Mouse (Mus musculus): Measurements from ENCODE around the gene Gm44596. TPM values are rescaled to one million over a fixed set of nuclear protein-coding genes. Genes with fewer than 3 reads are reported as not detected.
A peak's percentile ranks its signal among the peaks of the same experiment; 100 is the strongest.

Gene Gm44596
- total RNA-seq, 2 experiments from 2014 or later = not detected

GRCm38 (mm10) chr6:128436356-128437005, 61.2 kb downstream of the Gm44596 start:
- no peak overlapping the region for H3K27ac ChIP-seq
- intact Hi-C loops (cut with DNase I) = loop anchor here (5.0 to 10.0 kb wide), 2 partner anchors 41 to 1098 kb away; partner anchors contain the start of gene Gabarapl1
- TF ChIP-seq CTCF (IDR thresholded peaks at IDR 0.05) = no peak
- no peak for DNase-seq (ENCODE audit: extremely low spot score in 1 of 2, low spot score in 2 of 2)
- H3K4me3 ChIP-seq = no peak overlapping the region

- DNase-seq (ENCODE audit: extremely low spot score in 1 of 2, low spot score in 2 of 2) = no peak
- Histone ChIP-seq H3K27ac (peak overlapping the region; percentile 91), H3K4me3 (peak overlapping the region; percentile 98)
- intact Hi-C loops (cut with DNase I) = loop anchor here (5.0 to 10.0 kb wide), 2 partner anchors 40 to 1098 kb away; partner anchors contain the start of gene Gabarapl1
- no peak for TF ChIP-seq CTCF (IDR thresholded peaks at IDR 0.05)
Observed at GRCm38 (mm10) chr6:128437288-128437687, 62.0 kb downstream of the Gm44596 start.

DNA sequence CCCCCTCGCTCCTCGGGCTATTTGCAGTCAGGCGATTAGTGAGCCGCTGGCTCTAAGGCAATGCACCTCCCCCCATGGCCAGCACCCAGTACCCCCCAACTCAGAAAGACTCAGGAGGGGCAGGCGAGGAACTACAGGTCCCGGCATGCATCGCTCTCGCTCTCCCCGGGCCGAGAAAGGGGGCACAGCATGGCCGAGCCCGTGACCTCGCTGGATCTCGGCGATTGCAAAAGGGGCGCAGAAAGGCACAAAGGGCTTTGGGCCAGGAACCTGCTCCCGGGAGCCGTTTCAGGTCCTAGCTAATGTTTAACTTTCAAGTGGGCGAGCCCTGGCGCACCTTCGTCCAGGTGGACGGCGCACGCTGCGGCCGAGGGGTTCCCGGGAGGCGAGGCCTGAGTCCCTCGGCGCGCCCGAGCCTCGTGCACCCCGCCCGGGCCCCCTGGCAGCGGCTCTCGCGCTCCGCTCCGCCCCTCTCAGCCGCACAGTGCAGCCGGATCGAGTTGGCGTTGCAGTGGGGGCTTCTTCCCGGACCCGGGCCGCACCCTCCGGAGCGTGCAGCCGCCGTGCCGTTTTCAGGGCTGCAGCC, 62.5 kb downstream of the Gm44596 start:
- Histone ChIP-seq H3K4me3 (peak overlapping the region; percentile 98), H3K27ac (peak overlapping the region; percentile 91)
- intact Hi-C loops (cut with DNase I) = loop anchor here (5.0 to 10.0 kb wide), 2 partner anchors 39 to 1097 kb away; partner anchors contain the start of gene Gabarapl1
- peak; percentile 55 to 67 for DNase-seq (ENCODE audit: extremely low spot score in 1 of 2, low spot score in 2 of 2)
- TF ChIP-seq CTCF (IDR thresholded peaks at IDR 0.05) = no peak

GRCm38 (mm10) chr6:128438317-128438870, 63.1 kb downstream of the Gm44596 start, which contains the start of gene Fkbp4:
Gene Fkbp4, minus strand, starts transcription at chr6:128438677.
- Histone ChIP-seq H3K27ac (peak within 1 kb of the TSS; percentile 91), H3K4me3 (peak within 1 kb of the TSS; percentile 98)
- DNase-seq (ENCODE audit: extremely low spot score in 1 of 2, low spot score in 2 of 2) = peak; percentile 95
- intact Hi-C loops (cut with DNase I) = loop anchor here (5.0 to 10.0 kb wide), 2 partner anchors 39 to 1096 kb away; partner anchors contain the start of gene Gabarapl1
- no peak; the same call in 1 of the 2 replicates for TF ChIP-seq CTCF (IDR thresholded peaks at IDR 0.05)

DNA sequence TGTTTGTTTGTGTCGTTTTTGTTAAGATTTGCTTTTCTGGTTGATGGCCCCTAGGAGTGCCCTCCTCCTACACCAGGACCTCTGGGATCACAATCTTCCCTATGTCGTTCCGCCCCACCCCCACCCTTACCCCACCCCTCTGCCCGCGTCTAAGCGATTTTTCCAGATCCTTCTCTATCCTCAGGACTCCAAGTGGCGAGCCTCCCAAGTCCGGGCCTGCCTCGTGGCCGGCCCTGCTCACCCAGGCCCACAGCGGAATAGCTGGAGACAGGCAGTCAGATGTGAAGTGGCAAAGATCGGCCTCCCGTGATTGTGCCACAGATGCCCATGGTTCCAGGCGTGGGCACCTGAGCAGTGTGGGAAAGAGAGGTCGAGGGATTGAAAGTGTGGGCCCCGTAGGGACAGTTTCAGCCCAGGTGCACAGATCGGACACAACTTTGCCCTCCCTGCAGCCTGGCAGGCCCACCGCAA, 63.6 kb downstream of the Gm44596 start:
- intact Hi-C loops (cut with DNase I) = loop anchor here (5.0 to 10.0 kb wide), 2 partner anchors 38 to 1096 kb away; partner anchors contain the start of gene Gabarapl1
- TF ChIP-seq CTCF (IDR thresholded peaks at IDR 0.05) = no peak
- DNase-seq (ENCODE audit: extremely low spot score in 1 of 2, low spot score in 2 of 2) = no peak
- Histone ChIP-seq H3K4me3 (peak overlapping the region; percentile 98), H3K27ac (peak overlapping the region; percentile 71)

GRCm38 (mm10) chr6:128440238-128440637, 64.9 kb downstream of the Gm44596 start:
- DNase-seq (ENCODE audit: extremely low spot score in 1 of 2, low spot score in 2 of 2) = no peak
- no peak overlapping the region for H3K27ac ChIP-seq
- peak; percentile 3; the same call in 1 of the 2 replicates for TF ChIP-seq CTCF (IDR thresholded peaks at IDR 0.05)
- H3K4me3 ChIP-seq = no peak overlapping the region
- intact Hi-C loops (cut with DNase I) = loop anchor here (10.0 kb wide), 1 partner anchor 185 kb away; the partner anchor contains the start of gene Klrb1a

DNA sequence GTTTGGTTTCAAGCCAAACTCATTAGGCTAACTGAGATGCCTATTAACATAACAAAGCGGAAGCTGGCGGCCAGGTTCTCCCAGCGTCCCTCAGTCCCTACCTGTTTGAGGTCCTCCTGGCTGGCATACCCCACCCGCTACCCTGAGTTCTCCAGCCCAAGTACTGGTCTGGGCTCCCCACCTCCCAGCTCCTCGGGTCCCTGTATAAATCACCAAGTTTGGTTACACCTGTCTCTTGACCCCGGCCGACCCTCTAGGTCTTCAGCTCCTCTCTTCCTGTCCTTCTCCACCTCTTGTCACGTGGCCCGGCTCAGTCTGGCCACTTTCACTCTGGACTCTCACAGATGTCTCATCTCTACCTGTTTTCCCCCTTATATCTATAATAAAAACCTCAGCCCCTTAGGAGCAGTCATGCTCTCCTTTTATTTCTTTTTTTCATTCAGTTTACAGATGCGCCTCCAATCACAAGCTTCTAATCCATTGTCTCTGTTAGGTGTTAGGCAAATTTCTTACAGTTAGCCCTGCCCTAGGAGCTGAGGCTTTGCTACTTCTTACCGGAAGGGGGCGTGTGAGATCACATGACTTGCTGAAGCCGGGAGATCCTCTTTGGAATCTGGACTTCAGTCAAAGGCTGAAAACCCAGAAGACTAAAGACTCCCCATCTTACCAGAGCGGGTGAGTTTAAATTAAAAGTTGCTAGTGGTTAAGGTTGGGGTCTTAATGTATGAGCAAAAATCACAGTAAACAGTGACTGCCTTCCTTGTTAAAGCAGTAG, 70.6 kb downstream of the Gm44596 start:
- TF ChIP-seq CTCF (IDR thresholded peaks at IDR 0.05) = peak; percentile 81
- H3K27ac ChIP-seq = no peak overlapping the region
- intact Hi-C loops (cut with DNase I) = loop anchor here (1.0 to 10.0 kb wide), 2 partner anchors 33 to 179 kb away; partner anchors contain the start of gene Klrb1a
- DNase-seq (ENCODE audit: extremely low spot score in 1 of 2, low spot score in 2 of 2) = peak in 1 of 2 experiments; percentile 56
- no peak overlapping the region for H3K4me3 ChIP-seq

DNA sequence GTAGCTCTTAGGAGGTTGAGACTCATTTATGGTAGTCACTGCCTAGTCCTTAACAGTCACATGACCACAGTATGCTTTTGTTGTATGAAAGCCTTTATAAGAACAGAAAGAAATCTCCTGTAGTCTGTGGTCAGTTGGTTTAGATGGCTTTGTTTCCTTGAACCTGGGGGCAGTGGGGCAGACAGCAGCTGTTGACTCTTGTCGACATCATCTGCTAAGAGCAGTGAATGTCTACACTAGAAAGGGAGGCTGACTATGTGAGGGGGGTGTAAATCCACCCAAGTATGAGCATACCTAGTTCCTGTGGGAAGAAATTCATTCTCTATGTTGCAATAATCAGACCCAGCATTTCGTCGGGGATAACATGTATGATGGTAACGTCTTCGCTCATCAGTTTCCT, 71.8 kb downstream of the Gm44596 start:
- no peak for DNase-seq (ENCODE audit: extremely low spot score in 1 of 2, low spot score in 2 of 2)
- TF ChIP-seq CTCF (IDR thresholded peaks at IDR 0.05) = no peak
- intact Hi-C loops (cut with DNase I) = loop anchor here (10.0 kb wide), 1 partner anchor 178 kb away; the partner anchor contains the start of gene Klrb1a
- no peak overlapping the region for H3K27ac ChIP-seq
- no peak overlapping the region for H3K4me3 ChIP-seq

- Histone ChIP-seq H3K27ac (no peak overlapping the region), H3K4me3 (no peak overlapping the region)
- TF ChIP-seq CTCF (IDR thresholded peaks at IDR 0.05) = no peak
- intact Hi-C loops (cut with DNase I) = no loop called here
- no peak for DNase-seq (ENCODE audit: extremely low spot score in 1 of 2, low spot score in 2 of 2)
Observed at GRCm38 (mm10) chr6:128455835-128456605, 80.7 kb downstream of the Gm44596 start.

Other genes with a start within 250 kb of the Gm44596 start
- 10 to 100 TPM; 53.0 to 57.6 TPM for gene Tspan9, start 231.9 kb upstream of the Gm44596 start, total RNA-seq (2021)
- 1 to 10 TPM in 1 of 2 experiments, under 1 TPM in 1; 0.91 to 1.7 TPM for gene Tead4, start 74.7 kb upstream of the Gm44596 start, total RNA-seq (2021)
- 10 to 100 TPM; 20.1 to 21.9 TPM for gene Tulp3, start 19.7 kb upstream of the Gm44596 start, total RNA-seq (2021)
- gene Rhno1, start 12.6 kb upstream of the Gm44596 start, total RNA-seq (2021) = 10 to 100 TPM; 18.4 to 19.1 TPM
- gene Foxm1, start 12.5 kb upstream of the Gm44596 start, total RNA-seq (2021) = 1 to 10 TPM; 1.1 to 2.1 TPM
- gene Tex52, start within 50 bp of the Gm44596 start, total RNA-seq (2021) = 1 to 10 TPM in 1 of 2 experiments, under 1 TPM in 1; 0.79 to 1.1 TPM
- gene Nrip2, start 23.8 kb downstream of the Gm44596 start, total RNA-seq (2021) = 10 to 100 TPM; 12.7 to 13.7 TPM
- gene Itfg2, start 49.4 kb downstream of the Gm44596 start, total RNA-seq (2021) = 10 to 100 TPM; 34.8 to 36.0 TPM
- gene Fkbp4, start 63.2 kb downstream of the Gm44596 start, total RNA-seq (2021) = 100 to 1,000 TPM; 118 TPM
- not detected for gene Pzp, start 151.2 kb downstream of the Gm44596 start, total RNA-seq (2021)
- 10 to 100 TPM; 13.7 to 14.6 TPM for gene A2ml1, start 206.1 kb downstream of the Gm44596 start, total RNA-seq (2021)
- gene Klrb1a, start 248.0 kb downstream of the Gm44596 start, total RNA-seq (2021) = not detected